Mouse (Mus musculus) embryonic facial prominence, embryonic 13.5 days (tissue): ENCODE data around the gene Gm10322. TPM values are rescaled to one million over a fixed set of nuclear protein-coding genes. Genes with fewer than 3 reads are reported as not detected.

Source experiments
- ATAC-seq: fragments of 200-750 bp; cut with Nextera tagmentation; 2 replicates; pipeline ENCODE4 v1.8.0; 2017; ENCODE audit warnings: low read depth; ENCODE audit not compliant: insufficient number of reproducible peaks, insufficient read depth, low FRiP score, low TSS enrichment
- H3K27ac ChIP-seq: fragments of 300-500 bp; sonication (generic); 2 replicates; pipeline ENCODE4 v1.5.1; 2015; ENCODE audit warnings: moderate library complexity, mild to moderate bottlenecking, inconsistent platforms
- H3K27me3 ChIP-seq: fragments of 300-500 bp; sonication (generic); 2 replicates; pipeline ENCODE4 v1.6.1; 2015; ENCODE audit warnings: mild to moderate bottlenecking, inconsistent platforms
- H3K36me3 ChIP-seq: fragments of 300-500 bp; sonication (generic); 2 replicates; pipeline ENCODE4 v1.6.1; 2015; ENCODE audit warnings: mild to moderate bottlenecking, inconsistent platforms
- H3K4me1 ChIP-seq: fragments of 300-500 bp; sonication (generic); 2 replicates; pipeline ENCODE4 v1.6.1; 2015; ENCODE audit warnings: inconsistent platforms
- H3K4me2 ChIP-seq: fragments of 300-500 bp; sonication (generic); 2 replicates; pipeline ENCODE4 v1.6.1; 2015; ENCODE audit warnings: moderate library complexity, mild to moderate bottlenecking, inconsistent platforms
- H3K4me3 ChIP-seq: fragments of 300-500 bp; sonication (generic); 2 replicates; pipeline ENCODE4 v1.5.1; 2015; ENCODE audit warnings: mild to moderate bottlenecking, inconsistent platforms
- H3K9ac ChIP-seq: fragments of 300-500 bp; sonication (generic); 2 replicates; pipeline ENCODE4 v1.6.1; 2015; ENCODE audit warnings: mild to moderate bottlenecking, inconsistent platforms
- H3K9me3 ChIP-seq: fragments of 300-500 bp; sonication (generic); 2 replicates; pipeline ENCODE4 v1.6.1; 2016; ENCODE audit warnings: inconsistent platforms
- WGBS: fragments of 180-500 bp; shearing (Covaris S2); methylation state at CpG from one replicate; pipeline ENCODE4 v1.1.7; 2015; ENCODE audit warnings: mixed read lengths; 5-methylcytosine and 5-hydroxymethylcytosine counted together
- polyA plus RNA-seq: library from polyadenylated mRNA; unstranded; fragments of >200 nt; fragmentation: Nextera tagmentation; extraction: Ambion mirVana; gene quantifications from 2 replicates; pipeline ENCODE4 v1.2.1, GENCODE M21; 2015

Gene Gm10322
- polyA plus RNA-seq, 1 experiment from 2014 or later: not detected

DNA sequence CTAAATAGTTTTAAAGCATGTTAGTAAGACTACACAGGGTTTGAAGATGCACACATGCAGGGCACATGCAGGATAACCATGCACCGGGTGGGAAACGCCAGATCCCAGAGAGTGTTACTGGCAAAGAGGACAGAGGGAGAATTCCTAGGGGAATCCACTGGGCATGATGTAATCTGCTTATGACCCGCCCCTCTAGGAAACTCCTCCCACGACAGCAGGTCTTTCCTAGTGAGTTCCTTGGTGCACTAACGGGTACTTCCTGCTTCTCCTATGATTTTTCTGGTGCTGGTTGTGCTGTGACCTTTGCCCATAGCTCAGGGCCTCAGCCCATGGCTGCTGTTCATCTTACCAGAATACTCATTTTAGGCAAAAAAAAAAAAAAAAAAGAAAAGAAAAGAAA, 12.0 kb upstream of the Gm10322 start:
- H3K27me3 ChIP-seq: no peaks in the 10 kb centered on the region
- no peak overlapping the region for H3K4me2 ChIP-seq
- H3K4me3 ChIP-seq: no peak overlapping the region
- H3K9ac ChIP-seq: no peak overlapping the region
- H3K36me3 ChIP-seq: no peaks in the 10 kb centered on the region
- ATAC-seq: no peak
- peaks cover 7% of the 10 kb centered on the region; the same call in 1 of the 2 replicates for H3K4me1 ChIP-seq
- H3K9me3 ChIP-seq: no peaks in the 10 kb centered on the region
- no peak overlapping the region for H3K27ac ChIP-seq
- WGBS: 53% methylated on average over 5 of the region's 5 CpGs

DNA sequence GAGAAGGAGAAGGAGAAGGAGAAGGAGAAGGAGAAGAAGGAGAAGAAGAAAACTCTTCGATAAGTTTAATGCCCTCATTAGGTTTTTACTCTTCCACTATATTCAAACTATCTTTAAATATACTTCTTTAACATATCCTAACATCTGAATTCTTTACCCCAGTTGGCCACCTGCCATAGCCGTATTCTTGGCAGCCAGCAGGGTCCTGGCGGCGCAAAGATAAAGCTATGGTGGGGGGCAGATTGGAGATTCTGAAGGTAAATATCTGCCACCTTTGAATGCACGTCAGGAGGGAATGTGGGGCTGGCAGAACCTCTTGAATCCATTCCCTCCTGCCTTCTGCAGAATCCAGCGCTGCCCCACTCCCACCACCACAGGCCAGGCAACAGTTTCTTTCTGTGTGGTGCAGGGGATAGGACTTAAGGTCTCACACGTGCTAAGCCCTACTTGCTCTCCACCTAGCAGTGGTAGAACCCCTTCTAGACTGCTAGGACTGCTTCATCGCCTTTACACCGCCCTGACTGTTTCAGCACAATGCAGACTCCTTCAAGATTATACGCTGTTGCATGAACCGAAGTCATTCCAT, 10.9 kb upstream of the Gm10322 start:
- WGBS: 78% methylated on average over 11 of the region's 11 CpGs
- no peak overlapping the region for H3K4me2 ChIP-seq
- H3K27ac ChIP-seq: no peak overlapping the region
- peaks cover 7% of the 10 kb centered on the region; the same call in 1 of the 2 replicates for H3K4me1 ChIP-seq
- H3K36me3 ChIP-seq: no peaks in the 10 kb centered on the region
- no peak for ATAC-seq
- no peak overlapping the region for H3K9ac ChIP-seq
- no peaks in the 10 kb centered on the region for H3K9me3 ChIP-seq
- no peaks in the 10 kb centered on the region for H3K27me3 ChIP-seq
- no peak overlapping the region for H3K4me3 ChIP-seq

DNA sequence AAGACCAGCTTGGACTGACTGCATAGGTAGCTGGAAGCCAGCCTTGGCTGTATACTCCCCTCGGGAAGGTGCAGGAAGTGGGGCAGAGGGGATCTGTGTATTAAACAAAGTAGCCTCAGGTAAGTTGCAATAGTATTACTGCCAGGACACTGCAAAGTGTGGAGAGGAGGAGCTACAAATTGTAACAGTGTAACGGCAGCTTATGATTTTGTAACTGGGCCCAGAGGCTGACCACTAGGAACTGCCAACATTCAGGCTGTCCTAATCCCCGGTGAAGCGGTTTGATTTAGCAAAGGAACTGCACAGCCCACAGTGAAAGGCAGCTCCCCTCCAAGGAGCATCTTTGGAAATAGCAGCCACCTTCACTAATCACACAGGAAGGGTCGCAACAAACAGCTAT, 2.6 kb upstream of the Gm10322 start:
- H3K9me3 ChIP-seq: no peaks in the 10 kb centered on the region
- no peaks in the 10 kb centered on the region for H3K27me3 ChIP-seq
- H3K36me3 ChIP-seq: no peaks in the 10 kb centered on the region
- 68% methylated on average over 5 of the region's 5 CpGs for WGBS
- H3K9ac ChIP-seq: no peak overlapping the region
- no peak for ATAC-seq
- H3K4me2 ChIP-seq: no peak overlapping the region
- peaks cover 23% of the 10 kb centered on the region for H3K4me1 ChIP-seq
- no peak overlapping the region for H3K27ac ChIP-seq
- no peak overlapping the region for H3K4me3 ChIP-seq

DNA sequence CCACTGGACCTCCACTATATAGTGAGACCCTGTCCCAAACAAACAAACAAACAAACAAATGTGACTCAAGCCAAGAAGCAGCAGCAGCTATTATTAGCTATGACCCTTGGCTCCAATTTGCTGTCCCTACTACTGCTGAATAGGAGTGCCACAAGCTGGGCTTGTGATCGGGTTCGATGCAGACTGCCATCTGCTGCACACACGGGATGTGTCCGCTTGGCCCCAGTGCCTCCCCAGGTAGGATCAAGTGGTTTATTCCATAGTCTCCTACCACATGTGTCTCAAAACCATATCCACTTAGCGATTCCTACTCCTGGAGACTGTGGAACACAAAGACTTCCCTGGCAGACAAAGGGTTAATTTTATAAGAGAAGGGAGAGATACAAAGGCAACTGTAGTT, 1.7 kb upstream of the Gm10322 start:
- Histone ChIP-seq H3K36me3 (no peaks in the 10 kb centered on the region), H3K9me3 (no peaks in the 10 kb centered on the region), H3K27me3 (no peaks in the 10 kb centered on the region), H3K9ac (no peak overlapping the region), H3K4me2 (0 out of 2 replicates have a peak overlapping the region, but pooled peaks have one; percentile 85), H3K27ac (no peak overlapping the region), H3K4me3 (no peak overlapping the region), H3K4me1 (peaks cover 23% of the 10 kb centered on the region)
- 74% methylated on average over 5 of the region's 5 CpGs for WGBS
- no peak for ATAC-seq

DNA sequence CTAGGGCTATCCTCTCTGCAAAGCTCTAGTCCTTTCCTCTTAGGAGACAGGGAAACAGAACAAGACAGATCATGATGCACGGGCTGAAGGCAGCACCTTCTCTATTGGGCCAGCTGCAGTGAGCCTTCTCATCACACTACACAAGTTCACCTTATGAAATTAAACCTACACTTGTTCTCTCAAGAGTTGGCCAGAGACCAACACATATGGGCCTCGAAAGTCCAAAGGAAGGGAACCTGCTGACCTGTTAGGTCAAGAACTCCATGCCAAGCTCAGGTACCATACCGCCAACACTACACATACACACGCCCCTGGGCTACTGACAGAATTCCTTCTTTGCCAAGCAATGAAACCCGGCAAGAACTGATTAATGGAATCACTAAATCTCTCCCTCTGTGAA, 452 bp upstream of the Gm10322 start:
- 33% methylated on average over 5 of the region's 5 CpGs for WGBS
- H3K4me1 ChIP-seq: peaks cover 23% of the 10 kb centered on the region
- H3K4me3 ChIP-seq: peak overlapping the region; percentile 89
- no peak for ATAC-seq
- H3K27me3 ChIP-seq: no peaks in the 10 kb centered on the region
- H3K4me2 ChIP-seq: peak overlapping the region; percentile 85
- H3K9me3 ChIP-seq: no peaks in the 10 kb centered on the region
- no peaks in the 10 kb centered on the region for H3K36me3 ChIP-seq
- no peak overlapping the region for H3K27ac ChIP-seq
- peak overlapping the region; percentile 92 for H3K9ac ChIP-seq

DNA sequence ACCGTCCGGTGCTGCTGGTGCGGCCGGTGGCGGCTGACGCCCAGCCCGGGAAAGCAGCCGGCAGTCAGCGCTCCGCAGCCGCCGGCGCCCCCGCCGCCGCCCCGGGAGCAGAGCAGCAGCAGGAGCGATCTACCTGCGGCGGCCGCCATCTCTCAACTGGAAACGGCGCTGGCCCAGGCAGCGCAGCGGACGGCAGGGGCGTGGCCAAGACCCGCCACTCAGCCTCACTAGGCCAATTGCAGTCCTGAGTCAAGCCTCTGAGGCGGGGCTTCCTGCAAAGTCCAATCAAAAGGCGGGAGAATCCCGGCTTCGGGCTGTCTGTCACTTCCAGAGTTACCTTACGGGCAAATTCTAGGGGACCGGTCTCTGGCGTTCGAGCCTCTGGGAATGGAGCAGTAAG, 659 bp downstream of the Gm10322 start, which contains the start of gene Mcu:
TSS of gene Mcu (minus strand) at position 171 of the 400 bp plus-strand sequence.
- Histone ChIP-seq H3K9me3 (no peaks in the 10 kb centered on the region), H3K4me3 (peak within 1 kb of the TSS; percentile 89), H3K9ac (peak within 1 kb of the TSS; percentile 92), H3K4me2 (peak within 1 kb of the TSS; percentile 85), H3K27ac (peak within 1 kb of the TSS; percentile 87), H3K36me3 (no peaks in the 10 kb centered on the region), H3K4me1 (peaks cover 23% of the 10 kb centered on the region), H3K27me3 (no peaks in the 10 kb centered on the region)
- peak; percentile 99 for ATAC-seq
- WGBS: under 1% methylated on average over 33 of the region's 36 CpGs

DNA sequence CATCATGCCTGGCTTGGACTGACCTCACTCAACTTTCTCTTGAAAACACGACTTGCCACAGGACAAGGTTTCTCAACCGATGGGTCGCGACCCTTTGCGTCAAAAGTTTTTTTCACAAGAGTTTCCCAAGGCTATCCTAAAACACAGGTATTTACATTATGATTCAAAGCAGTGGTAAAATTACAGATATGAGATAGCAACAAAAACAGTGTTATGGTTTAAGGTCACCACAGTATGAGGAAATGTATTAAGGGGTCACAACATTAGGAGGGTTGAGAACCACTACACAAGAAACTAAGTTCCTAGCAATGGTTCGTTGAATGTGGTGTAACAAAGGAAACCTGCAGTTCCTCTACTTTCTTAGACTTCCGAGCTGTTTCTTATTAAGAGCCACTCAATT, 1.9 kb downstream of the Gm10322 start:
- H3K27ac ChIP-seq: no peak overlapping the region
- H3K4me1 ChIP-seq: peaks cover 23% of the 10 kb centered on the region
- H3K4me2 ChIP-seq: no peak overlapping the region
- no peaks in the 10 kb centered on the region for H3K9me3 ChIP-seq
- no peak overlapping the region for H3K9ac ChIP-seq
- H3K27me3 ChIP-seq: no peaks in the 10 kb centered on the region
- WGBS: 85% methylated on average over 7 of the region's 7 CpGs
- H3K36me3 ChIP-seq: no peaks in the 10 kb centered on the region
- no peak for ATAC-seq
- H3K4me3 ChIP-seq: no peak overlapping the region

DNA sequence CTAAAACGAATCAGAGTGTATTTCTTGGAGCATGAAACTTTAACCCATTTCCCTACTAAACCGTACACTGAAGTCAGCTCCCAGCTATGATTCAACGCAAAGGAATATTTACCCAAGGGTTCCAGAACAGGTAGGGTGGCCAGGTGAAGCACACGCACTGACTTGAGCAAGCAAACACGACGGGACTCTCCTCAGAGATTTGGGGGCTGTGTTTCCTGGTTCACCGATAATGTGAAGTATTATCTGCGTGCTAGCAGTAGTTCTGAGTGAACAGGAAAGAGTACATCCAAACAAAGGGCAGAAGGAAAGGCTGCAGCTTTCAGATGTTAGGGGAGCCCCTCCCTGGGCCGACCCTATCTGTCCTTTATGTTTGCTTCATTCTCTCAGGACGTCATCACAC, 5.5 kb downstream of the Gm10322 start:
- Histone ChIP-seq H3K27ac (no peak overlapping the region), H3K9ac (no peak overlapping the region), H3K27me3 (no peaks in the 10 kb centered on the region), H3K9me3 (no peaks in the 10 kb centered on the region), H3K4me2 (no peak overlapping the region), H3K4me3 (no peak overlapping the region), H3K36me3 (no peaks in the 10 kb centered on the region), H3K4me1 (peaks cover 5% of the 10 kb centered on the region; the same call in 1 of the 2 replicates)
- ATAC-seq: no peak
- 69% methylated on average over 10 of the region's 10 CpGs for WGBS

DNA sequence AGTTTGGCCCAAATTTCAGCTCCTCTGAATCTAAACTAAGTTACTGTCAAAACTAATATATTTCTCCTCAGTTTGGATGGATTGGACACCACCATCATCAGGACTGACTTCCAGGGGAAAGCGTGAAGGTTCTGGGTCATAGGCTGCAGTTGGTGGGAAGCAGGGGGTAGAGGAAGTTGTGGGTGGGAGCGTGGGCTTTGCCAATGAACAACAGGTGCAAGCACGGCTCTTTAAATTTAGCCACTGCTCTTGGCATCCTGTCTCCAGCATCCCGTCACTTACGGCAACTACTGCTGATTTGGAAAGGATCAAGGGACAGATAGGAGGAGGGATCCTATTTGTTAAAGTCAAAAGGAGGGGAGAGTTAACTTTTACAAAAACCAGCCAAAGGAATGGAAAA, 7.6 kb downstream of the Gm10322 start:
- whole genome bisulfite sequencing: 57% methylated on average over 5 of the region's 5 CpGs
- H3K27ac ChIP-seq: no peak overlapping the region
- H3K27me3 ChIP-seq: no peaks in the 10 kb centered on the region
- no peak overlapping the region for H3K4me3 ChIP-seq
- no peaks in the 10 kb centered on the region for H3K36me3 ChIP-seq
- H3K4me2 ChIP-seq: no peak overlapping the region
- no peak for ATAC-seq
- no peaks in the 10 kb centered on the region for H3K9me3 ChIP-seq
- H3K4me1 ChIP-seq: no peaks in the 10 kb centered on the region
- no peak overlapping the region for H3K9ac ChIP-seq

DNA sequence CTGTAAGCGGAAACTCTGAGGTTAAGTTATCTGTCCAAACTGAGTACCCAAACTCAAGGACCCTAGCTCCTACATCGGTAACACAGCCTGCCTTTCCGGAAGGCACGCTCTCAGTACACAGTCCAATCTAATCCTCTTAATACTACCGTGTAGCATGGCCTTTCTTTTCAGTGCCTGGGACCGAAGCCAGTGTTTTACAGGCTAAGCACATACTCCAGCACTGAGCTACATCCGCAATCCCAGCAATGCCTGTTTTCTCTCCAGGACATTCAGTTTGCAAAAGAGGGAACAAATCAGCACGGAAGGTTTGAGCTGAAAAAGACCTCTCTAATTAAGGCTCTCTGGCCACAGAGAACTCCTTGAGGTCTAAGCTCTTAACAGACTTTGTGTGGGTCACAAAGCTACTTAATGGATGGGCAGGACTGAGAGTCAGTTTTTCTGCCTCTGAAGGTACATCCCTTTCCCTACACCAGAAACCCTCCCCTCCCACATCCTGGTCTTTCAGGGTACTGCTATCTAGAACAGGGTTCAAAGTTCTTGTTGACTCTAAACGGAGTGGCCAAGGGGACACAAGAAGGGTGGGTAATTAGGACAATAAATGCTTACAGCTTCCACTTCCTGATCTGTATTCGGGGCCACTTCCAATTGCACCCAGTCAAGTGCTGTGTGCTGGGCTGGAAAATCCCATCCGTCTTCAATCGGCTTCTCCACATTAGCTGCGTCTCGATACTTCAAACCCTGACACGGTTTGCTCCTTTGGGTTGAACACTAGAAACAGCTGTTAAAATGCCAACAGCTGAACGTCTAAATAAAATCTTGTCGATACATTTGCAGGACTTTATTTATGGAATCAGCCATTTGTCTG, 13.0 kb downstream of the Gm10322 start:
- no peaks in the 10 kb centered on the region for H3K9me3 ChIP-seq
- no peaks in the 10 kb centered on the region for H3K36me3 ChIP-seq
- WGBS: 61% methylated on average over 17 of the region's 17 CpGs
- H3K9ac ChIP-seq: no peak overlapping the region
- H3K27me3 ChIP-seq: no peaks in the 10 kb centered on the region
- no peak for ATAC-seq
- no peak overlapping the region for H3K4me2 ChIP-seq
- no peaks in the 10 kb centered on the region for H3K4me1 ChIP-seq
- H3K27ac ChIP-seq: no peak overlapping the region
- H3K4me3 ChIP-seq: no peak overlapping the region

DNA sequence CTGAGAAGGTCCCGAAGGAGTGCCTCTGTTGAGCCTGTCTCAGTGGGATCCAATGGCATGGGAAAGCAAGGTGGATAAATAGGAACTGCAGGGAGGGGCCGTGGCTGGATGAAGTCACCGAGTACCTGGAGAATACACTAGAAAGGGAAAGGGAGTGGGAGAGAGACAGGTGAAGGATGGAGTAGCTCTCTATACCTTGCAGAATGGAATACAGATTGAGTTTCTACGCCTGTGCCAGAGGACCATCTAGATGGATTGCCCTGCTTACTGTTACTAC, 13.6 kb downstream of the Gm10322 start:
- ATAC-seq: no peak

DNA sequence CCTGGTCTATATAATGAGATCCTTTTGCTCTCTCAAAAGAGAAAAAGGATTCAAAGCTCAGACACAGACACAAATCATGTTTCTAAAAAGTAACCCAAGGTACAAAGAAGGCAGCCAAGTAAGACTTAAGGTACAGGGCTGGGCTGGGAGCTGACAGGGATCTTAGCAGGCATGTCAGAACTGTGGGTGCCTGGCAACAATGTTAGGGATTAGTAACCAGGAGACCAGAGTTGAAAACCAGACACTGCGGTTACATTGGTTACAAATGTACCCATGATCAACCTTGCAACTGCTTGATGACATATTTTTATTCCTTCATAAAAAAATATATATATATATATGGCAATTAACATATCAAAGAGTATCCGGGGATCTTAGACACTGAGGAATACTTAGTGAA, 20.2 kb downstream of the Gm10322 start:
- no peaks in the 10 kb centered on the region for H3K9me3 ChIP-seq
- no peak overlapping the region for H3K9ac ChIP-seq
- 73% methylated on average over 2 of the region's 2 CpGs for WGBS
- H3K4me2 ChIP-seq: no peak overlapping the region
- no peak overlapping the region for H3K4me3 ChIP-seq
- H3K27ac ChIP-seq: no peak overlapping the region
- no peak for ATAC-seq
- H3K4me1 ChIP-seq: peaks cover 20% of the 10 kb centered on the region
- no peaks in the 10 kb centered on the region for H3K36me3 ChIP-seq
- no peaks in the 10 kb centered on the region for H3K27me3 ChIP-seq

More for the DNA sequence above, 13.6 kb downstream of the Gm10322 start:
- Histone ChIP-seq H3K9me3 (no peaks in the 10 kb centered on the region), H3K4me2 (no peak overlapping the region), H3K9ac (no peak overlapping the region), H3K36me3 (no peaks in the 10 kb centered on the region), H3K4me3 (no peak overlapping the region), H3K27ac (no peak overlapping the region), H3K27me3 (no peaks in the 10 kb centered on the region), H3K4me1 (no peaks in the 10 kb centered on the region)
- 84% methylated on average over 4 of the region's 4 CpGs for WGBS
